Mouse (Mus musculus): ENCODE measurements around the gene Slc25a29.

Slc25a29 gene

DNA sequence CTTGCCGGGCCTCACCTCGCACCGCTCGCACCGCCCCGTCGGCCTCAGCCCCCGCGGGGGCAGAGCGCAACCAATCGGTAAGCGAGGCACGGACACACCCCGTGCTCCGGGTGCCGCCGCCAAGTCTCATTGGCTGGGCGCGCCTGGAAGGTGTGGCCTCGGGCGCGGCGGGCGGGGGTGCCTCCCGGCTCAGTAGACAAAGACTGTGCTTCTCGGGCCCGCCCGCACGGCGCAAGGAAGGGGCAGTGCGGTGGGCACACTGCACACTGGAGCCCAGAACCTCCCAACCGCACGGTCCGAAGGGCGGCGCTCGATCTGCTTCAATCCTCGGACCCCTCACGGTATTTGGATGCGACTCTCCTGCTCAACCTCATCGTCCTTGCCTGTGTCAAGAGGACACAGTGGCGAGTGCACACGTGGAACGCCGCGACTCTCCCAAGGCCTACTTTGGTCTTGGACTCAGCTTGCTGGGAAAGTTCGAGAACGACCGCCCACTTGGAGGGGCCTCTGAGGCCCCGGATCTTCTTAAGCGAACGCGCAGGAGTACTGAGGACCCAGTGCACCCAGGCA is at the start of gene Slc25a29, which contains the start of gene Slc25a47:
TSS of gene Slc25a29 (minus strand) at position 44 of the 570 bp plus-strand sequence.
TSS of gene Slc25a47 (plus strand) at position 207 of the 570 bp plus-strand sequence.
- no peaks in the 10 kb centered on the region for H3K36me3 ChIP-seq (ENCODE audit: control insufficient read depth, insufficient read depth, low read length, poor library complexity, severe bottlenecking)

DNA sequence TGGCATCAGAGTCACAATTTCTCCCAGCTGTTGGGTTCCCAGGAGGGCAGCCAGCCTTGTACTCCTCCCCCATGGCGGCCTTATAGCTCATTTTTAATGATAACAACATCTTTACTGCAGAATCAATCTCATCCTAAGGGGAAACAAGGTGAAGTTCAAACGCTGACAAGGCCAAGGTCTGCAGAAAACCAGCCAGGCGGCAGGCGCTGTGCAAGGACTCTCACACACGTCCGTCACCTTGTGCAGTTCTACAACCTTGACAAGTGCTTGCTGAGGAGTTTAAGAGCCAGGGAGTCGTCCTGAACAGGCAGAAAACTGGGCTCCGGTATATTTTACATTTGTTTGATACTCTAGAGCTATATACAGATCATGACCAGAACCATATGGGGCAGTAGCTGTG is 47.1 kb upstream of the Slc25a29 start:
- DNase-seq (ENCODE audit: low read depth, low spot score): no peak
- H3K27me3 ChIP-seq (ENCODE audit: control insufficient read depth, insufficient read depth, low read length, poor library complexity, severe bottlenecking): no peaks in the 10 kb centered on the region
- H3K36me3 ChIP-seq (ENCODE audit: control insufficient read depth, insufficient read depth, low read length, poor library complexity, severe bottlenecking): peaks cover 19% of the 10 kb centered on the region

More for the DNA sequence above, at the start of gene Slc25a29, which contains the start of gene Slc25a47:
- DNase-seq (ENCODE audit: low read depth, low spot score): peak; percentile 94
- no peaks in the 10 kb centered on the region for H3K27me3 ChIP-seq (ENCODE audit: control insufficient read depth, insufficient read depth, low read length, poor library complexity, severe bottlenecking)

DNA sequence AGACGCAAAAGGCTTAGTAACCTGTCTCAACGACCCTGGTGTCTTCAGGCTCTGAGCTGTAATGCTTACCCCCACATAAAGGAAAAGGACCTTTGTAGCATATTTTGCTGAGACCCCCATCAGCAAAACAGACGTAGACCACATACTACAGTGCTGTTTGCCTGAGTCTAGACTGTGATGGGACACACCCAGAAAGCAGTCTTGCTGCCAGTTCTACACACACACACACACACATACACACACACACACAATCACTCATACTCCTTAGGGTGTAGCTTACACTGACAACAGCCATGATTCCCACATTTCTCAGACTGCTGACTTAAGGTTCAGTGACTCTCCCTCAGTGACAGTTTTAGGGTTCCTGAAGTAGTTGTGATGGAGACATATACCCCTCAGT is 45.5 kb upstream of the Slc25a29 start:
- H3K36me3 ChIP-seq (ENCODE audit: control insufficient read depth, insufficient read depth, low read length, poor library complexity, severe bottlenecking): peaks cover 10% of the 10 kb centered on the region
- no peak for DNase-seq (ENCODE audit: low read depth, low spot score)

DNA sequence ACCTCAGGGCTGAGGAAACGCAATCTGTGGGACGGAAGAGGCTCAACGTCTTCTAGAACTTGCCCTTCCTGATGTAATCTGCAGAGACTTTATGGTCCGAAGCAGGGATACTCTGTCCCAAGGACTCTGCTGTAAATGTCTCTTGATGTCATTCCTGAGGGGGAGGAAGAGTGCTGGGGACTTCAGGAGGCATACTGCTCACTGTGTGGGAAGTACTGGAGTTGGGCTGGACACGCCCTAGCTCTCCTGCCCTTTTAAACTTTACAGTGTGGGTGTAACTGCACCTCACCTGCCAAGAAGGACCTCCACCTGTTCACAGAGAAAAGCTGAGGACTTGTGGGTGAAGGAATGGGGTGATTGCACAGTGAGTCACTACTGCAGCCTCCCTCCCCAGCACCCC is 44.9 kb upstream of the Slc25a29 start:
- no peak for DNase-seq (ENCODE audit: low read depth, low spot score)
- Histone ChIP-seq H3K27me3 (ENCODE audit: control insufficient read depth, insufficient read depth, low read length, poor library complexity, severe bottlenecking) (no peaks in the 10 kb centered on the region), H3K36me3 (ENCODE audit: control insufficient read depth, insufficient read depth, low read length, poor library complexity, severe bottlenecking) (peaks cover 10% of the 10 kb centered on the region)

More for the DNA sequence above, 45.5 kb upstream of the Slc25a29 start:
- H3K27me3 ChIP-seq (ENCODE audit: control insufficient read depth, insufficient read depth, low read length, poor library complexity, severe bottlenecking): no peaks in the 10 kb centered on the region

DNA sequence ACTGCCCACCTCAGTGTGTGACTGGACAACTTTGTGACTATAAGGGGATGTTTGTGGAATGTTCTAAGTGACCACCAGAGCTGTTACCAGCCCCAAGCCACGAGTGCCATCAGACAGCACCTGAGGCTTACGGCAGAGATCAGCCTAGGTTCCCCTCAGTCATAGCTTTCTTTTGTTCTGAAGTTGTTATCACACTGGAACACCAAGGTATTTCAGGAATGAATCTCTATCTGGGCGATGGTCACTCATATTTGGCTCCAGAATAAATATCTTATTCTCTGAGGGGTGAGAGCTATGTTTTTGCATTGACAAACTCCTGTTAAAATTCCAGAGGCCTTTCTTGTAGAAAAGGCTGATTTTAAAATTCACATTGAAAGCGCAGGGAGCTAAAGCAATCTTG is 43.5 kb upstream of the Slc25a29 start:
- no peak for DNase-seq (ENCODE audit: low read depth, low spot score)
- Histone ChIP-seq H3K36me3 (ENCODE audit: control insufficient read depth, insufficient read depth, low read length, poor library complexity, severe bottlenecking) (peaks cover 7% of the 10 kb centered on the region; the same call in 1 of the 2 replicates), H3K27me3 (ENCODE audit: control insufficient read depth, insufficient read depth, low read length, poor library complexity, severe bottlenecking) (no peaks in the 10 kb centered on the region)

DNA sequence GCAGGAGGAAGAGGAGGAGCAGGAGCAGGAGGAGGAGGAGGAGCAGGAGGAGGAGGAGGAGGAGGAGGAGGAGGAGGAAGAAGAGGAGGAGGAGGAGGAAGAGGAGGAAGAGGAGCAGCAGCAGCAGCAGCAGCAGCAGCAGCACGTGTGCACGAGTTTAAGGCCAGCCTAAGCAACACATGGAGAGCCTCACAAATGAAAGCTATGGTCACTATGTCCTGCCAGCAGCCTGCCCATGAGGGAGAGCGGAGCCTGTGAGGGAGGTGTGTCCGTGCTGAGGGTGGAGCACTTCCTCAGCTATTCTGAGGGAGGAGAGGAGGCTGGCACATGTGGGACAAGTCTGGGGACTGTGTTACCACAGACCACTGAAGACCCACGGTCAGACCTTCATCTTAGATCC is 37.4 kb upstream of the Slc25a29 start:
- DNase-seq (ENCODE audit: low read depth, low spot score): no peak
- H3K36me3 ChIP-seq (ENCODE audit: control insufficient read depth, insufficient read depth, low read length, poor library complexity, severe bottlenecking): no peaks in the 10 kb centered on the region; the same call in none of the 2 replicates
- no peaks in the 10 kb centered on the region for H3K27me3 ChIP-seq (ENCODE audit: control insufficient read depth, insufficient read depth, low read length, poor library complexity, severe bottlenecking)

DNA sequence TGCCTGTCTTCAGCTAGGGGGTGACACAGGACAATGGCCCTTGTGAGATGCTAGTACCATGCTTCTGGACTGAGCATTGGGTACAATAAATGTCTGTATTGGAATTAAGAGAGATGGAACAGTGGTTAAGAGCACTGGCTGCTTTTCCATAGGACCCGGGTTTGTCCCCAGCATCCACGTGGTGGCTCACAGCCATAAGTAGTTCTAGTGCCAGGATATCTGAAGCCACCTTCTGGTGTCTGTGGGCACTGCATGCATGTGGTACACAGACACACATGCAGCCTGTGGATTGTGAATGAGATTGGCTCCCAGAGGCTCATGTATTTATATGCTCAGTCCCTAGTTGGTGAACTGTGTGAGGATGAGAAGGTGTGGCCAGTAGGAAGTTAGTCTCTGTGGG is 33.9 kb upstream of the Slc25a29 start:
- H3K36me3 ChIP-seq (ENCODE audit: control insufficient read depth, insufficient read depth, low read length, poor library complexity, severe bottlenecking): peaks cover 1% of the 10 kb centered on the region
- peak; percentile 22 for DNase-seq (ENCODE audit: low read depth, low spot score)
- no peaks in the 10 kb centered on the region for H3K27me3 ChIP-seq (ENCODE audit: control insufficient read depth, insufficient read depth, low read length, poor library complexity, severe bottlenecking)

DNA sequence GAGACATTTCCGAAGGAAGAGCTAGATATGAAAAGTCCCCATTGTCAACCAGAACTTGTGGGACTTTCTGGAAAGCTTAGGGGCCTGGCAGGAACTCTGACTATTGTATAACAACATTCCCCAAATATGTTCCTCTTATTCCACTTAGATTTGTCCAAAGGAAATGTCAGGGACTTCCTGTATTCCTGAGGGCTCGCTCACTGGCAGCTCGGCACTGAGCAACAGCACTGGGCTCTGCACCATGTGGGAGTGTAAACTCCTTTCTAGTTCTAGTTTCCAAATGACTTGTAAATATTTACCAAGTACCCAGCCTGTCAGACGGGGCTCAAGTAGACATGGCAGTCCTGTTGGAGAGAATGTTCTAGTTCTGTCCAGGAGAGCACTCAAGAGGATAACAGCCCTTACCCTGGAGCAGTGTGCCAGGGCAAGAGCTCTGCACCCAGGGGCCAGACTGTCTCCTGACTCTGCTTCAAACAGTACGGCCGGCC is 29.4 kb upstream of the Slc25a29 start:
- no peaks in the 10 kb centered on the region for H3K27me3 ChIP-seq (ENCODE audit: control insufficient read depth, insufficient read depth, low read length, poor library complexity, severe bottlenecking)
- no peak for DNase-seq (ENCODE audit: low read depth, low spot score)
- peaks cover 3% of the 10 kb centered on the region for H3K36me3 ChIP-seq (ENCODE audit: control insufficient read depth, insufficient read depth, low read length, poor library complexity, severe bottlenecking)

DNA sequence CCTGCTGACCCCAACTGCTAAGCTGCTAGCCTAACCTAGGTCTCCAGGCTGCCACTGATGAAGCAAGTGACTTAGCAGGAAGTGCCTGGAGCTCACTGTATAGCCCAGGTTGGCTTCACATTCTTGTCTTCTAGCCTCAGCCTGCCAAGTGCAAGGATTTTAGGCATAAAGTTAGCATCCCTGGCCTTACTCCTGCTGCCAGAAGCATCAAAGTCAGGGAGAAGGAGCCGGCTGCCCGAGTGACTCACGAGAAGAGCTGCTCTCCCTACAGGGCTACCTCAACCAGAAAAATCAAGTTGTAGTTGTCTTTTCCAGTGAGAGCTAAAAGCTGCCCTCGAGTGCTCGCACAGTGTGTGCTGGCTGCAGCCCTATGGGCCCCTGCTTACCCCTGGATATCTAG is 22.8 kb upstream of the Slc25a29 start:
- no peak for DNase-seq (ENCODE audit: low read depth, low spot score)
- Histone ChIP-seq H3K27me3 (ENCODE audit: control insufficient read depth, insufficient read depth, low read length, poor library complexity, severe bottlenecking) (no peaks in the 10 kb centered on the region), H3K36me3 (ENCODE audit: control insufficient read depth, insufficient read depth, low read length, poor library complexity, severe bottlenecking) (peaks cover 3% of the 10 kb centered on the region)

DNA sequence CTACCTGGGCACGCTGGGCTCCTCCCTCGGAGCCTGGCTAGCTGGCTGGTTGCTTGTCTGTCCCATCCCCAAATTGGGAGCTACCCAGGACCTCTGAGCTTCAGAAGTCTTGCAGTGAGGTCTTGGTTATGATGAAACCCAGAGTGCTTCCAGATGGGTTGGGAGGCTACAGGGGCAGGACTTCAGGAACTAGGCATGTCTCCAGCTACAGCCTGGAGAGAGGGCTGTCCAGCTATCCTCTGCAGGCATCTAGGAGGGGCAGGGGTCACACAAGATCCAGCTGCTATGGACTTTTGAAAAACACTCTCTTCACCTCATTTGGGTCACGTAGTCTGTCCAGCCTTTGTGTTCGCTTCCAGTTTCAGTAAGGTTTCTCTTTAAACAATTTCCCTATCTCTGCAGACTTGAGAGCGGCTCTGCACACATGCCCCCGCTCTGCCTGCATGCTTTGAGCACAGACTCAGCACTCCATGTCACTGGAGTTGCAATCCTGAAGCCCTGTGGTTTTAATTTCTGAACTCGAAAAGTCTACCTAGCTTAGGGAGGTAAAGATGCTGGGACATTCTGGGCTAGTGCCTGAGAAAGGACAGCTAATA is 22.0 kb upstream of the Slc25a29 start:
- no peaks in the 10 kb centered on the region for H3K27me3 ChIP-seq (ENCODE audit: control insufficient read depth, insufficient read depth, low read length, poor library complexity, severe bottlenecking)
- DNase-seq (ENCODE audit: low read depth, low spot score): no peak
- H3K36me3 ChIP-seq (ENCODE audit: control insufficient read depth, insufficient read depth, low read length, poor library complexity, severe bottlenecking): peaks cover 1% of the 10 kb centered on the region; the same call in 1 of the 2 replicates

DNA sequence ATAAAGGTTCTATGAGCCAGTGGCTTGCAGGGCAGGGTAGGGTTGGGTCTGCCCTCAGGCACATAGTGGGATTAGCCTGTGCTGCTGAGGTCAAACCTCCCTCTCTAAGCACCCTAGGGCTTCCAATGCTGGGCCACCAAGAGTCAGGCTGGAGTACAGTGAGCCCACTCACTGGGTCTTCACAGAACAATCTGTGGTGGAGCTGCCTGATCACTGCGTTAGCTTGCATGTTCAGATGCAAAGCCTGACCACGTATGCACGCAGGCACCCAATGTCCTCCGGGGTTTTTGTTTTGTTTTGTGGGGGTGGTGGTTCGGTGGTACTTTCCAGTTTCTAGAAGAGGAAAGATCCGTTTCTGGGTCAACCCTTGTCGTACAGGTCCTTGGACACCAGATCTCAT is 21.4 kb upstream of the Slc25a29 start:
- Histone ChIP-seq H3K36me3 (ENCODE audit: control insufficient read depth, insufficient read depth, low read length, poor library complexity, severe bottlenecking) (peaks cover 1% of the 10 kb centered on the region; the same call in 1 of the 2 replicates), H3K27me3 (ENCODE audit: control insufficient read depth, insufficient read depth, low read length, poor library complexity, severe bottlenecking) (no peaks in the 10 kb centered on the region)
- no peak for DNase-seq (ENCODE audit: low read depth, low spot score)

DNA sequence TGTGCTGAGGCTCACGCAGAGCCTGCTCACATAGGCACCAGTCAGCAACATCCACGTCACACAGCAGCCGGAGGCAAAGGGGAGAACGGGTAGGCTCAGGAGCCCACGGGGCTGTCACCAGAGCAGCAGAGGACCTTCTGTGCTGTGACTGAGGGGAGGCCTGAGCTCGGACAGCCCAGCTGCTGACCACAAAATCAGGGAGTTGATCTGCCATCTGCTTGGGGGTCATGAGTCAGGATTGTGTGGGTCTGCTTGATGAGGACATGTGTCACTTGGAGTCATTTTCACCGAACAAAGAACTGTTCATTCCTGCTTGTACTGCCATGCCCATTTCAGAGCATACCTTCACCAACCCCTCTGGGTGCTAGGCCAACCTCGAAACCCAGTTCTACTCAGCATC is 20.5 kb upstream of the Slc25a29 start:
- Histone ChIP-seq H3K36me3 (ENCODE audit: control insufficient read depth, insufficient read depth, low read length, poor library complexity, severe bottlenecking) (peaks cover 1% of the 10 kb centered on the region; the same call in 1 of the 2 replicates), H3K27me3 (ENCODE audit: control insufficient read depth, insufficient read depth, low read length, poor library complexity, severe bottlenecking) (no peaks in the 10 kb centered on the region)
- DNase-seq (ENCODE audit: low read depth, low spot score): no peak

DNA sequence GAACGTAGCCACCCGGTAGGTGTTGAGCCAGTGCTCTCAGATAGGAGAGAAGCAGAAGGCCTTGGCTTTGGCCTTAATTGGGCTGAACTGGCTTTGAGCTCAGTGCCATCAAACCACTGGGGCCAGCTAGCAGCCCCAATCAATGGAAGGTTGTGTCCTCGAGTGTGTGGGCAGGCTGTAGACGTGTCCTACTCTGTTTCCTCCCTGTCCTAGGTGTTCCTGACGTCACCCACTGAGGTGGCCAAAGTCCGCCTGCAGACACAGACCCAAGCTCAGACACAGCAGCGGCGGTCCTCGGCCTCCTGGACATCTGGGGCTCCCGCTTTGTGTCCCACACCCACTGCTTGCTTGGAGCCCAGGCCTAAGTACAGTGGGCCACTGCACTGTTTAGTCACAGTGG is 19.4 kb upstream of the Slc25a29 start:
- peaks cover 1% of the 10 kb centered on the region; the same call in 1 of the 2 replicates for H3K36me3 ChIP-seq (ENCODE audit: control insufficient read depth, insufficient read depth, low read length, poor library complexity, severe bottlenecking)
- no peak for DNase-seq (ENCODE audit: low read depth, low spot score)

DNA sequence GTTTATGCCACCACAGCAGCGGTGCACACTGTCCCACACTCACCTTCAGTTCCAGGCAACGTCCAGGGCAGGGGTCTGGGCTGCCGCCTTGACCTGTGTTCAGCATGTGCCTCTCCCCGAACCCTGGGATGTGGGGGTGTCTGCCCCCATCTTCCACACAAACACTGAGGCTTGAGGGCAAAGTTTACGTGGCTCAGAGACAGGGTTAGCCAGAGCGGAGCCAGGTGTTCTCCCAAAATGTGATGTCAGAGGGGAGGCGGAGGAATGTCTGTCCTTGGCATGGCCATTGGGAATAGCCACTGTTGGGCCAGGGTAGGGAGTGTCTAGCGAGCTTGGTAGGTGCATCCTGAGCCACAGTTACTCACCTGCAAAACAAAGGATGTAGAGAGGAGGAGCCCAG is 17.1 kb upstream of the Slc25a29 start:
- Histone ChIP-seq H3K27me3 (ENCODE audit: control insufficient read depth, insufficient read depth, low read length, poor library complexity, severe bottlenecking) (no peaks in the 10 kb centered on the region), H3K36me3 (ENCODE audit: control insufficient read depth, insufficient read depth, low read length, poor library complexity, severe bottlenecking) (no peaks in the 10 kb centered on the region)
- DNase-seq (ENCODE audit: low read depth, low spot score): no peak

More for the DNA sequence above, 19.4 kb upstream of the Slc25a29 start:
- no peaks in the 10 kb centered on the region for H3K27me3 ChIP-seq (ENCODE audit: control insufficient read depth, insufficient read depth, low read length, poor library complexity, severe bottlenecking)

DNA sequence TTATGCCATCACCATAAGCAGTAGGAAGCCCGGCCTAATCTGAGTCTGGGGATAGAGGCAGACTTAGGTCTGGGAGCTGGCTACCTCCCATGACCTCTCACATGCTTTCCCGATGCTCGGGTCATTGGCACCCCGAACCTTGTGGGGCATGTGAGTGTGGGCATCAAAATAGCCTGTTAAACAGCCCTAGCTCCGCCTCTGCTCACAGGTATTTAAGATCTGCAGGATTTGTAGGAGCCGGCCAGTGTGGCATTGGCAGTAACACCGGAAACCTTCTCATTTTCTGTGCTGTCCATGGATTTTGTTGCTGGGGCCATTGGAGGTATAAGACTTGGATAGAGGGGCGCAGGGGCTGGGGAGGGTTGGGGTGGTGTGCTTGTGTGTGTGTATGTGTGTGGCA is 15.2 kb upstream of the Slc25a29 start:
- Histone ChIP-seq H3K27me3 (ENCODE audit: control insufficient read depth, insufficient read depth, low read length, poor library complexity, severe bottlenecking) (no peaks in the 10 kb centered on the region), H3K36me3 (ENCODE audit: control insufficient read depth, insufficient read depth, low read length, poor library complexity, severe bottlenecking) (no peaks in the 10 kb centered on the region)
- no peak for DNase-seq (ENCODE audit: low read depth, low spot score)

All from splenic B cell, adult 2 months (primary cell).